ENCODE assay signal across 8 mouse cellular contexts in genomic region chr4:123422828-123423227, GRCm38 (mm10).
DNase-seq lines count a peak whose midpoint lies in the region; ATAC-seq lines count a peak whose summit lies in the region.

No protein-coding gene starts in this region.

- DNase-seq in kidney, postnatal 10 days, result peak; percentile 51
- no peak for DNase-seq in kidney, adult 18-20 months
- peak; percentile 43 for DNase-seq in kidney, postnatal 14 days
- peak; percentile 46 for DNase-seq in mesoderm, embryonic 11.5 days (ENCODE audit: low read depth, low spot score)
- no peak for DNase-seq in MN1 (ENCODE audit: low spot score)
- DNase-seq in left cerebral cortex, adult 11 months (ENCODE audit: low spot score), result no peak

- ATAC-seq in common myeloid progenitor, adult 5-6 weeks (replicated peaks; ENCODE audit: low read depth, poor library complexity, severe bottlenecking), result peak; percentile 82
- no peak for ATAC-seq in cerebellum, adult (ENCODE audit: insufficient number of reproducible peaks, low FRiP score, low TSS enrichment)

Comparison
In these comparisons a context has a peak if more than half of its experiments do, and no peak if none do; other contexts are left out.
1. DNase-seq: peak in kidney, postnatal 10 days (single experiment), kidney, postnatal 14 days (single experiment) and mesoderm, embryonic 11.5 days (single experiment); none in kidney, adult 18-20 months (single experiment), MN1 (single experiment) and left cerebral cortex, adult 11 months (single experiment).